Comparison of ENCODE assay signal across 9 mouse cellular contexts in the genomic region with DNA sequence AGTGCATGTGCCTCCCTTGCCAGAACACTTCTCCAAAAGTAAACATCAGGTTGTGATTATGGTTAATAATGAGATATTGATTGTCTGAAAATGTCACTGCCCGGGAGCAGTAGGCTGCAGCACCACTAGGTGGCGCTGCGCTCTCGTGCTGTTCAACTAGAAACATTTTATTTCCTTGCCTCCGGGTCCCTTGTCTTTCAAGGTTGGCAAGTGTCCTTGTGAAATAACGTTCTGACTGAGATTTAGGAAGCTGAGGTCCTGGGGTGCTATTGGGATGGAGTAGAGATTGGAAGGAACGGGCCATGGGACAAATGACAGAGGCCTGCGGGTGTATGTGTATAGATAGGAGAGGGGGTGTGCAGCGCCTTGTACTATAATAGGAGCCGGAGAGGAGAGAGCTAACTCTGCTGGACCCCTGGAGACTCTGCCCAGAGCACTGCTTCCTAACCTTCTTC. TPM values are rescaled to one million over a fixed set of nuclear protein-coding genes. Genes with fewer than 3 reads are reported as not detected.
DNase-seq lines count a peak whose midpoint lies in the region; ATAC-seq lines count a peak whose summit lies in the region.
"Had no signal": no experiment of that assay in that cellular context is flagged by ENCODE, and none has a peak within 500 bp of the region (broad histone marks: within the 10 kb centered on the region; RNA-seq: fewer than 3 reads in every experiment).

No protein-coding gene starts in this region.

- peak overlapping the region; percentile 72 for H3K9ac ChIP-seq in heart, embryonic 16.5 days (ENCODE audit: low read length)
- no peak overlapping the region for H3K9ac ChIP-seq in lung, embryonic 16.5 days (ENCODE audit: low read length)
- H3K9ac ChIP-seq: liver, embryonic 13.5 days had no signal

- H3K4me1 ChIP-seq in heart, embryonic 16.5 days (ENCODE audit: control insufficient read depth, insufficient read depth, low read length), result peaks cover 35% of the 10 kb centered on the region
- peaks cover 17% of the 10 kb centered on the region; the same call in 1 of the 2 replicates for H3K4me1 ChIP-seq in lung, embryonic 16.5 days (replicated peaks; ENCODE audit: control insufficient read depth, insufficient read depth, low read length)

- 13% methylated on average over 10 of the region's 10 CpGs for WGBS in heart, embryonic 16.5 days
- WGBS in lung, embryonic 16.5 days, result 22% methylated on average over 10 of the region's 10 CpGs

- H3K36me3 ChIP-seq in heart, embryonic 16.5 days (ENCODE audit: control insufficient read depth, insufficient read depth), result peaks cover 4% of the 10 kb centered on the region
- peaks cover 3% of the 10 kb centered on the region; the same call in 1 of the 2 replicates for H3K36me3 ChIP-seq in lung, embryonic 16.5 days (ENCODE audit: control insufficient read depth, insufficient read depth, low read length)

- DNase-seq in CD4-positive, CD25-positive, alpha-beta regulatory T cell, adult 2 months (ENCODE audit: low read depth, low spot score), result peak; percentile 83
- peak; percentile 77 for DNase-seq in adrenal gland, postnatal 10 days
- DNase-seq in embryo, embryonic 11.5 days (ENCODE audit: low read depth, low spot score), result peak; percentile 70
- peak; percentile 55 to 80 for DNase-seq in kidney, postnatal 36 days
- DNase-seq in retina, postnatal 1 day, result peak; percentile 83
- DNase-seq: liver, embryonic 13.5 days had no signal

- peak overlapping the region; percentile 61 for H3K4me2 ChIP-seq in heart, embryonic 16.5 days (ENCODE audit: low read depth, low read length)
- H3K4me2 ChIP-seq in lung, embryonic 16.5 days (ENCODE audit: low read depth, low read length), result peak overlapping the region; percentile 25; the same call in 1 of the 2 replicates
- H3K4me2 ChIP-seq: liver, embryonic 13.5 days had no signal

- peak overlapping the region; percentile 53 for H3K27ac ChIP-seq in heart, embryonic 16.5 days (ENCODE audit: low read length)
- no peak overlapping the region for H3K27ac ChIP-seq in lung, embryonic 16.5 days (ENCODE audit: low read length)
- H3K27ac ChIP-seq: liver, embryonic 13.5 days had no signal

- no peaks in the 10 kb centered on the region for H3K27me3 ChIP-seq in heart, embryonic 16.5 days (ENCODE audit: control insufficient read depth, insufficient read depth, low read length)
- H3K27me3 ChIP-seq in lung, embryonic 16.5 days (ENCODE audit: control insufficient read depth, insufficient read depth, low read depth, low read length), result no peaks in the 10 kb centered on the region

- H3K9me3 ChIP-seq in heart, embryonic 16.5 days (replicated peaks; ENCODE audit: control insufficient read depth, low read length), result no peaks in the 10 kb centered on the region
- H3K9me3 ChIP-seq in lung, embryonic 16.5 days (ENCODE audit: control insufficient read depth, low read length), result no peaks in the 10 kb centered on the region
- H3K9me3 ChIP-seq: liver, embryonic 13.5 days had no signal

- peak overlapping the region; percentile 33 for H3K4me3 ChIP-seq in heart, embryonic 16.5 days (ENCODE audit: low read length)
- no peak overlapping the region for H3K4me3 ChIP-seq in lung, embryonic 16.5 days (ENCODE audit: low read length)
- H3K4me3 ChIP-seq: liver, embryonic 13.5 days had no signal

- no peak for ATAC-seq in CD4-positive, CD25-positive, alpha-beta regulatory T cell, adult 4 months
- ATAC-seq in heart, embryonic 16.5 days (replicated peaks; ENCODE audit: extremely low read depth, insufficient read depth, low FRiP score), result no peak
- no peak for ATAC-seq in lung, embryonic 16.5 days (ENCODE audit: low read depth)

RNA-seq across cellular contexts. Expression of a gene that starts 12.1 kb away (rescaled TPM):
- polyA plus RNA-seq in CD4-positive, CD25-positive, alpha-beta regulatory T cell, adult 4 months (2017; shearing (Covaris generic)), result 100 to 1,000 TPM in 1 of 2 experiments, 10 to 100 TPM in 1; 79.7 to 103 TPM
- total RNA-seq in adrenal gland, postnatal 10 days (2021), result 100 to 1,000 TPM; 175 to 192 TPM
- polyA plus RNA-seq in heart, embryonic 16.5 days (2015; fragmentation: Nextera tagmentation; extraction: Ambion mirVana), result 97.6 and 105 TPM in 2 replicates
- 50.6 and 55.5 TPM in 2 replicates for polyA plus RNA-seq in lung, embryonic 16.5 days (2015; fragmentation: Nextera tagmentation; extraction: Ambion mirVana)
